Mouse (Mus musculus) cerebellum, adult 11 months (tissue): ENCODE results near the gene Tlcd1.

ENCODE experiments used
- DNase-seq: peaks from one replicate; pipeline ENCODE4 v3.0.0; 2022

The Tlcd1 gene

DNA sequence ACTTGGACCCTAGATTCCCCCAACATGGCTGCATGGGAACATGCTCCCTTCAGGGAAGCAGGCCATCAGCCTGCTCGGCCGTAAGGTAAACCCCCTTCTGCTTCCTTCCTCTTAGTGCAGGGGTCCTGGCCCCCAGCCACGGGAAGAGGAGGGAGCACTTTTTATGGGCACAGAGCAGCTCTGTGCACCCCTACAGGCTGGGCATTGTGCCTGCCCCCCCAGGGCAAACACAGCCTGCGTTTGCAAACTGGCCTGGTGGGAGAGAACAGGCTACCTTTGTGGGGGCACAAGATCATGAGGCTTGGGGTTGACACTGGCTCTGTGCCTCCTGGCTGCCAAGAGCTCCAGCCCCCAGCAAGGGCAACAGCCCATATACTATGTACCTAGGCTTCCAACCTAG, 14.5 kb upstream of the Tlcd1 start:
- no peak for DNase-seq

DNA sequence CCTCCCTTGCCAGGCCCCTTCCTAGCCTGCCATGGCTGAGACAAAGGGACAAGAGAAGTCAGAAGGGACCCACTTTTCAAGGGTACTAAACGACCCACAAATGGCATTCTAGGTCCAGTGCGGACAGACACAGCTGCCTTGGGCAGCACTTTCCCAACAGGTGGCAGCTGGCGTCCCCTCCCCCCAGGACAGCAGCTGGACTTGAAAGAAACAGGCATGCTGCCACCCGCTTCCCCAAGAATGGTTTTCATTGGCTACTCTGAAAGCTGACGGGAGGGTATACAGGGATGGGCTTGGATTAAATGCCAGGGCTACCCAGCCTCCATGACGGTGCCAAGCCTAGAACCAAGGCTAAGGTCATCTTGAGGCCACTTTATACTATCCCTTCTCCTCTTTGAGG, 14.0 kb upstream of the Tlcd1 start:
- DNase-seq, result no peak

DNA sequence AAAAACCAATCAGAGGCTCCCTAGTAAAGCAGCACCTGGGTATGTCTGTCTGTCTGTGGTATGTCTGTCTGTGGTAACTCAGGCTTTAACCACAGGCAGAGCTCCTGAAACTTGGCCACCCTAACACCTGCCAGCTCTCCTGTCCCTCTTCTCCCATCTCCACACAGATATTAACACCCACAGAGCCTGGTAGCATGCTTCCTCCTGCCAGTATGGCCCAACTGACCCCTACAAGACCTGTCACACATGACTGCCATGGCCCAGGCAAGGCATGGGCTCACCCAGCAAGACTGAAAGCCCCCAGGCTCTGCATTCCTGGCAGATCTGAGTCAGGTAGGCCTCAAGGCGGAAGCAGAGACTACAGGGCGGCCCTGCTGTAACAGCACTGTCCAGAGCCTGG, 13.5 kb upstream of the Tlcd1 start:
- no peak for DNase-seq

- no peak for DNase-seq
Measured at GRCm38 (mm10) chr11:78163681-78164603, 12.6 kb upstream of the Tlcd1 start.

DNA sequence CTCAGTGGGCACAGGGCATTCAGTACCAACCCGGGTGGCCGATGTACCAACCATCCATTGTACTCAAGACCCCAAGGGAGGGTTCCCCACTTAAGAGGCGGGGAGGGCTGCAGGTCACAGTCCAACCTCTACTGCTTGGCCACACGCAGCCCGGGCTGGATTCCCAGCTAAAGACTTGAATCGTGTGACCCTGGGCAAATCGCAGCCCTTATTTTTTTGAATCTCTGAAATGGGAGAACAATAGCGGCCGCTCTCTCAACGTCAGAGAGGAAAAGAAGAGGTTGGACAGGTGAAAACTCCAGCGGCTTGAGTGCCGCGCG, 11.9 kb upstream of the Tlcd1 start:
- DNase-seq, result no peak

DNA sequence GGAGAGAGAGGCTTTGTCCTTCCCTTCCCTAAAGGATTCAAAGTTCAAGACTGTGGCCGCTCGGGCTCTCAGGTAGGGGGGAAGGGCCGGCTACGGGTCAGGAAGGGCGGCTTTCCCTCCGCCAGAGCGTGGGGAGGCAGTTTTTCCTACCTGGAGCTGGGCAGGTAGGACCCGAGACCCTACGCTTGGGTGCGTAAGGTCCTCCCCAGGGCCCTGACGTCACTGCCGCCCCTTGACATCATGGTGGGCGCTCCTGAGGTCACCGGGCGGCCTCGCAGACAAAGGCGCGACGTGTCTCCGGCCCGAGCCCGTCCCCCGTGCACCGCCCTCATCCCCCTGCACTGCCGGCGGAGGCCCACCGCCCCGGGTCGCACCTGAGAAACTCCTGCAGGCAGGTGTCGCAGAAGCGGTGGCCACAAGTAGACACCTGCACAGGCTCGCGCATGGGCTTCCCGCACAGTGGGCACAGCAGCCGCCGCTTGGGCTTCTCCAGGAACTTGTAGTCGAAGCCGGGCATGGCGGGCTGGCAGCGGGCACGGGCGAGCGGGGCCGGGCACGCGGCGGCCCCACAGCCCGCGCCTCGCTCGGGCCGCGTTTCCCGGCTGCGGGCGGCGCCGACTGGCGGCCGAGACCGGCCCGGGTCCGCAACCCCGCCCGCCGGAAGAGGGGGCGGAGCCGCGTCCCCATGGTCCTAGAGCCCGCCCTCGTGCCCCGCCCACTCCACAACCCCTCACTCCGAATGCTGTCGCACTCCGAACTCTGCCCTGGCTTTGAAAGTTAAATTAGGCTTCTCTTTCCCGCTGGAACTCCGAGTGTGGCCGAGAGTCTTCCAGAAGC, 11.4 kb upstream of the Tlcd1 start, which contains the start of gene Traf4:
TSS of gene Traf4 (minus strand) at position 666 of the 837 bp plus-strand sequence.
- DNase-seq, result peak; percentile 73

- peak; percentile 54 for DNase-seq
Measured at GRCm38 (mm10) chr11:78165761-78166109, 10.8 kb upstream of the Tlcd1 start.

GRCm38 (mm10) chr11:78166161-78166560, 10.3 kb upstream of the Tlcd1 start:
- no peak for DNase-seq

GRCm38 (mm10) chr11:78166640-78167039, 9.9 kb upstream of the Tlcd1 start:
- no peak for DNase-seq

GRCm38 (mm10) chr11:78167257-78167959, 9.1 kb upstream of the Tlcd1 start:
- DNase-seq, result no peak

- no peak for DNase-seq
Measured at GRCm38 (mm10) chr11:78168541-78169468, 7.7 kb upstream of the Tlcd1 start.

- no peak for DNase-seq
Measured at GRCm38 (mm10) chr11:78170306-78170705, 6.2 kb upstream of the Tlcd1 start.

DNA sequence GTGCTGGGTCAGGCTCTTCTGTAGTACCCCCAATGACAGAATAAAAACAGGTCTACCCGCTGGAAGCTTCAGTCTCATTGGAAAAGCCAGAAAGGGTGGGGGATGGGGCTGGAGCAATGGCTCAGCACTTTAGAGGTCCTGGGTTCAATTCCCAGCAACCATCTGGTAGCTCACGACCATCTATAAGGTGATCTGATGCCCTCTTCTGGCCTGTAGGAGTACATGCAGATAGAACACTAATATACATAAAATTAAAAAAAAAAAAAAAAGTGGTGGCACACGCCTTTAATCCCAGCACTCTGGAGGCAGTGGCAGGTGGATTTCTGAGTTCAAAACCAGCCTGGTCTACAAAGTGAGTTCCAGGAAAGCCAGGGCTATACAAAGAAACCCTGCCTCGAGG, 5.2 kb upstream of the Tlcd1 start:
- DNase-seq, result no peak

GRCm38 (mm10) chr11:78172034-78172747, 4.3 kb upstream of the Tlcd1 start:
- DNase-seq, result no peak

- no peak for DNase-seq
Measured at GRCm38 (mm10) chr11:78172748-78173383, 3.6 kb upstream of the Tlcd1 start.

GRCm38 (mm10) chr11:78174506-78174905, 2.0 kb upstream of the Tlcd1 start:
- no peak for DNase-seq

DNA sequence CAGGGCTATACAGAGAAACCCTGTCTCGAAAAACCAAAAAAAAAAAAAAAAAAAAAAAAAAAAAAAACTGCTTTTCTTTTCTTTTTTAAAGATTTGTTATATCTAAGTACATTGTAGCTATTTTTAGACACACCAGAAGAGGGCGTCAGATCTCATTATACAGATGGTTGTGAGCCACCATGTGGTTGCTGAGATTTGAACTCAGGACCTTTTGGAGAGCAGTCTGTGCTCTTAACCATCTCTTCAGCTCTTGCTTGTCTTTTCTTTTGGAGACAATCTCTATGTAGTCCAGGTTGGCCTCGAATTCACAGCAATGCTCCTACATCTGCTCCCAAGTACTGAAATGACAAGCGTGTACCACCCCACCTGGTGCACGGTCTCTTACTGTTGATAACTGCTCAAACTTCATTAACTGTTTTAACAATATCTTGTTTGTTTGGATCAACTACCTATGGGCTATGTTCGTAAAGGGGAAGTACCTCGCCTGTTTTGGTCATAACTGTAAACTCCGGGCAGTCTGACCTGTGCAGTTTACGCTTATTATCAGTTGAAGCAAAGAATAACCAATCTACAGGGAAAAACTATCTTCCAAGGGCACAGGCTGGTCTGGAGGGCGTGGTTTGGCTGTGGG, 625 bp upstream of the Tlcd1 start:
- no peak for DNase-seq

- DNase-seq, result no peak
Measured at GRCm38 (mm10) chr11:78176905-78177331, 407 bp downstream of the Tlcd1 start.

- DNase-seq, result no peak
Measured at GRCm38 (mm10) chr11:78177437-78177836, 926 bp downstream of the Tlcd1 start.
